Comparison of ENCODE assay signal across 9 mouse cellular contexts in genomic region chr1:155028735-155029134, GRCm38 (mm10).
DNase-seq lines count a peak whose midpoint lies in the region; ATAC-seq and TF ChIP-seq lines count a peak whose summit lies in the region.
"Had no signal": no experiment of that assay in that cellular context is flagged by ENCODE, and none has a peak within 500 bp of the region (broad histone marks: within the 10 kb centered on the region; RNA-seq: fewer than 3 reads in every experiment).

No protein-coding gene starts in this region.

- no peaks in the 10 kb centered on the region for H3K27me3 ChIP-seq in thymus, adult 2 months (ENCODE audit: control insufficient read depth, insufficient read depth, low read length)
- no peaks in the 10 kb centered on the region; the same call in 1 of the 2 replicates for H3K27me3 ChIP-seq in liver, embryonic 11.5 days (replicated peaks; ENCODE audit: control insufficient read depth, insufficient read depth, low read length)
- H3K27me3 ChIP-seq: neural tube, embryonic 12.5 days had no signal

- no peaks in the 10 kb centered on the region for H3K36me3 ChIP-seq in thymus, adult 2 months (ENCODE audit: control insufficient read depth, insufficient read depth, low read length)
- H3K36me3 ChIP-seq in liver, embryonic 11.5 days (ENCODE audit: control insufficient read depth, insufficient read depth, low read length) = no peaks in the 10 kb centered on the region
- H3K36me3 ChIP-seq: neural tube, embryonic 12.5 days had no signal

- peak; percentile 34 to 60 for DNase-seq in heart, adult 18-20 months
- no peak for DNase-seq in heart, postnatal 25 days (ENCODE audit: low spot score)
- DNase-seq in thymus, adult 2 months = peak; percentile 42
- no peak for DNase-seq in thymus, postnatal 14 days
- no peak for DNase-seq in liver, embryonic 11.5 days (ENCODE audit: low spot score)
- DNase-seq in thymus, postnatal 25 days = peak; percentile 54
- DNase-seq in adrenal gland, adult 8-10 months = no peak
- DNase-seq in right cerebral cortex, postnatal 4 days = no peak

- H3K4me1 ChIP-seq in thymus, adult 2 months (replicated peaks; ENCODE audit: control insufficient read depth, insufficient read depth, low read length) = peaks cover 32% of the 10 kb centered on the region
- peaks cover 47% of the 10 kb centered on the region for H3K4me1 ChIP-seq in liver, embryonic 11.5 days (replicated peaks; ENCODE audit: control insufficient read depth, insufficient read depth, low read length)

- no peak for TF ChIP-seq POLR2A in thymus, adult 2 months (IDR thresholded peaks at IDR 0.05; ENCODE audit: control insufficient read depth, extremely low read depth, insufficient read depth, low read length, poor library complexity)

- TF ChIP-seq CTCF in thymus, adult 2 months (IDR thresholded peaks at IDR 0.05; ENCODE audit: borderline replicate concordance, control insufficient read depth, extremely low read depth, insufficient read depth, low read length, poor library complexity) = no peak

- no peak for ATAC-seq in liver, embryonic 11.5 days (replicated peaks; ENCODE audit: low FRiP score)

- no peaks in the 10 kb centered on the region for H3K9me3 ChIP-seq in liver, embryonic 11.5 days (ENCODE audit: control insufficient read depth, low read length)
- H3K9me3 ChIP-seq: neural tube, embryonic 12.5 days had no signal

- peak overlapping the region; percentile 8 for H3K27ac ChIP-seq in thymus, adult 2 months (ENCODE audit: control insufficient read depth, insufficient read depth, low read length)
- H3K27ac ChIP-seq in liver, embryonic 11.5 days (ENCODE audit: low read depth, low read length) = peak overlapping the region; percentile 43
- H3K27ac ChIP-seq: neural tube, embryonic 12.5 days had no signal

- WGBS in thymus, adult 2 months = 5% methylated on average over 5 of the region's 5 CpGs
- WGBS in liver, embryonic 11.5 days = 19% methylated on average over 5 of the region's 5 CpGs

- intact Hi-C loops in heart, postnatal 25 days (cut with DNase I) = no loop called here

- peak overlapping the region; percentile 55 for H3K4me3 ChIP-seq in thymus, adult 2 months (ENCODE audit: control insufficient read depth, insufficient read depth, low read length)
- H3K4me3 ChIP-seq in liver, embryonic 11.5 days (ENCODE audit: low read depth, low read length) = peak overlapping the region; percentile 38
- H3K4me3 ChIP-seq: neural tube, embryonic 12.5 days had no signal

- H3K4me2 ChIP-seq in liver, embryonic 11.5 days = peak overlapping the region; percentile 71
- H3K4me2 ChIP-seq: neural tube, embryonic 12.5 days had no signal

- H3K9ac ChIP-seq in liver, embryonic 11.5 days (ENCODE audit: low read depth, low read length) = peak overlapping the region; percentile 60
- H3K9ac ChIP-seq: neural tube, embryonic 12.5 days had no signal

Comparison
In these comparisons a context has a peak if more than half of its experiments do, and no peak if none do; other contexts are left out.
1. DNase-seq: peak in heart, adult 18-20 months (2 of 2), thymus, adult 2 months (single experiment) and thymus, postnatal 25 days (single experiment); none in heart, postnatal 25 days (single experiment), thymus, postnatal 14 days (single experiment), liver, embryonic 11.5 days (single experiment), adrenal gland, adult 8-10 months (single experiment) and right cerebral cortex, postnatal 4 days (single experiment).